Mouse (Mus musculus): ENCODE results near the gene Ifnab. TPM values are rescaled to one million over a fixed set of nuclear protein-coding genes. Genes with fewer than 3 reads are reported as not detected.
A peak's percentile ranks its signal among the peaks of the same experiment; 100 is the strongest.

The Ifnab gene
- polyA plus RNA-seq (2012; rRNA removed) = not detected in 2 replicates

GRCm38 (mm10) chr4:88691259-88691658 is at the start of gene Ifnab:
Gene Ifnab (minus strand): TSS chr4:88691359.
- DNase-seq (ENCODE audit: low spot score) = no peak

GRCm38 (mm10) chr4:88739036-88739435 is 47.9 kb upstream of the Ifnab start:
- no peak for DNase-seq (ENCODE audit: low spot score)

GRCm38 (mm10) chr4:88738480-88738879 is 47.3 kb upstream of the Ifnab start:
- no peak for DNase-seq (ENCODE audit: low spot score)

- DNase-seq (ENCODE audit: low spot score) = no peak
Measured at GRCm38 (mm10) chr4:88727324-88727723, 36.2 kb upstream of the Ifnab start.

- DNase-seq (ENCODE audit: low spot score) = no peak
Measured at GRCm38 (mm10) chr4:88726727-88727126, 35.6 kb upstream of the Ifnab start.

GRCm38 (mm10) chr4:88723497-88724090 is 32.4 kb upstream of the Ifnab start:
- no peak for DNase-seq (ENCODE audit: low spot score)

GRCm38 (mm10) chr4:88721791-88722721 is 30.9 kb upstream of the Ifnab start, which contains the start of the genes Gm26566 and Klhl9:
Gene Gm26566 (plus strand): TSS chr4:88721805.
Gene Klhl9 (minus strand): TSS chr4:88722465.
- peak; percentile 95 for DNase-seq (ENCODE audit: low spot score)

- DNase-seq (ENCODE audit: low spot score) = no peak
Measured at GRCm38 (mm10) chr4:88718715-88719114, 27.6 kb upstream of the Ifnab start.

- no peak for DNase-seq (ENCODE audit: low spot score)
Measured at GRCm38 (mm10) chr4:88715059-88715458, 23.9 kb upstream of the Ifnab start.

- no peak for DNase-seq (ENCODE audit: low spot score)
Measured at GRCm38 (mm10) chr4:88714281-88714680, 23.1 kb upstream of the Ifnab start.

GRCm38 (mm10) chr4:88707128-88707826 is 16.1 kb upstream of the Ifnab start:
- no peak for DNase-seq (ENCODE audit: low spot score)

GRCm38 (mm10) chr4:88705924-88706323 is 14.8 kb upstream of the Ifnab start:
- no peak for DNase-seq (ENCODE audit: low spot score)

- DNase-seq (ENCODE audit: low spot score) = no peak
Measured at GRCm38 (mm10) chr4:88699301-88699700, 8.1 kb upstream of the Ifnab start.

- DNase-seq (ENCODE audit: low spot score) = no peak
Measured at GRCm38 (mm10) chr4:88698781-88699180, 7.6 kb upstream of the Ifnab start.

- DNase-seq (ENCODE audit: low spot score) = no peak
Measured at GRCm38 (mm10) chr4:88697753-88698152, 6.6 kb upstream of the Ifnab start.

- DNase-seq (ENCODE audit: low spot score) = no peak
Measured at GRCm38 (mm10) chr4:88697108-88697507, 5.9 kb upstream of the Ifnab start.

GRCm38 (mm10) chr4:88696237-88696884 is 5.2 kb upstream of the Ifnab start:
- peak; percentile 48 for DNase-seq (ENCODE audit: low spot score)

- DNase-seq (ENCODE audit: low spot score) = no peak
Measured at GRCm38 (mm10) chr4:88693392-88693791, 2.2 kb upstream of the Ifnab start.

GRCm38 (mm10) chr4:88692537-88692936 is 1.4 kb upstream of the Ifnab start:
- no peak for DNase-seq (ENCODE audit: low spot score)

- no peak for DNase-seq (ENCODE audit: low spot score)
Measured at GRCm38 (mm10) chr4:88683812-88684211, 7.3 kb downstream of the Ifnab start, which contains the start of gene Ifna2. Gene Ifna2 (minus strand): TSS chr4:88683912.

GRCm38 (mm10) chr4:88681353-88681752 is 9.8 kb downstream of the Ifnab start:
- no peak for DNase-seq (ENCODE audit: low spot score)

- DNase-seq (ENCODE audit: low spot score) = no peak
Measured at GRCm38 (mm10) chr4:88680362-88680761, 10.8 kb downstream of the Ifnab start.
